Mouse (Mus musculus) ES-Bruce4 (cell line): ENCODE results near the gene Wdr86. TPM values are rescaled to one million over a fixed set of nuclear protein-coding genes. Genes with fewer than 3 reads are reported as not detected.
A peak's percentile ranks its signal among the peaks of the same experiment; 100 is the strongest.

Experiments used
- H3K27ac ChIP-seq: 2 replicates; pipeline ENCODE4 v1.5.1; 2012; ENCODE audit warnings: low read length, inconsistent platforms; ENCODE audit not compliant: insufficient read depth
- H3K27me3 ChIP-seq: 2 replicates; pipeline ENCODE4 v1.6.1; 2012; ENCODE audit warnings: mild to moderate bottlenecking, low read length, inconsistent platforms; ENCODE audit not compliant: control insufficient read depth, poor library complexity, insufficient read depth, severe bottlenecking
- H3K36me3 ChIP-seq: 2 replicates; pipeline ENCODE4 v1.6.1; 2012; ENCODE audit warnings: inconsistent platforms, mild to moderate bottlenecking, low read length, moderate library complexity; ENCODE audit not compliant: control insufficient read depth, poor library complexity, insufficient read depth, severe bottlenecking
- H3K4me1 ChIP-seq: one replicate; pipeline ENCODE4 v1.8.1; 2011; ENCODE audit warnings: low read length; ENCODE audit not compliant: control insufficient read depth, insufficient read depth
- H3K4me3 ChIP-seq: 2 replicates; pipeline ENCODE4 v1.5.1; 2011; ENCODE audit warnings: low read depth, mild to moderate bottlenecking, low read length
- H3K9ac ChIP-seq: 2 replicates; pipeline ENCODE4 v1.6.1; 2012; ENCODE audit warnings: low read depth, mild to moderate bottlenecking, inconsistent platforms; ENCODE audit not compliant: poor library complexity, severe bottlenecking
- H3K9me3 ChIP-seq: replicated peaks from 2 replicates; pipeline ENCODE4 v1.6.1; 2012; ENCODE audit warnings: mild to moderate bottlenecking, low read length, inconsistent platforms; ENCODE audit not compliant: control insufficient read depth, poor library complexity, insufficient read depth, severe bottlenecking
- CTCF ChIP-seq: IDR thresholded peaks from one replicate; pipeline ENCODE4 v1.8.1; 2011; ENCODE audit warnings: low read depth, low read length
- EP300 ChIP-seq: IDR thresholded peaks from 2 replicates; pipeline ENCODE4 v1.6.1; 2011; ENCODE audit warnings: low read depth, low read length; ENCODE audit not compliant: insufficient read depth
- POLR2A ChIP-seq: IDR thresholded peaks from one replicate; pipeline ENCODE4 v1.8.1; 2011; ENCODE audit warnings: low read length; ENCODE audit not compliant: insufficient read depth
- polyA plus RNA-seq: library from polyadenylated mRNA; stranded (reverse); fragments of >200 nt; gene quantifications from 2 replicates; pipeline ENCODE4 v1.2.4, GENCODE M21; 2011; ENCODE audit warnings: low read depth; ENCODE audit not compliant: missing spikeins, insufficient read depth, insufficient read length

The Wdr86 gene
- polyA plus RNA-seq, 1 experiment, result 10.3 TPM

DNA sequence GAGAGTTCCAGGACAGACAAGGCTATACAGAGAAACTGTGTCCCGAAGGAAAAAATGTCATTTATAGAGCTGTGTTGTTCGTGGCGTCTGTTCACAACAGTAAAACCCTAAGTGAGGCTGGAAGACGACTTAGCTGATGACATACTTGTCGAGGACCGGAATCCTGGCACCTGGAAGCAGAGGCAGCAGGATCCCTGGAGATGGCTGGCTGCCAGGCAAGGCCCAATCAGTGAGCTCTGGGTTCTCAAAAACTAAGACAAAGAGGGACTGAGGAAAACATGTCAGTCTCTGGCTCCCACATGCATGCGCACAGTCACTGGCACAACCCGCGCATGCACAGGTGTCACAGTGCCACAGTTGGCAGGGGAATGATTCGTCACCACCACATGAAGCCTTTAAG lies 7.1 kb upstream of the Wdr86 start:
- H3K36me3 ChIP-seq, result no peaks in the 10 kb centered on the region
- H3K4me3 ChIP-seq, result no peak overlapping the region
- no peaks in the 10 kb centered on the region for H3K27me3 ChIP-seq
- H3K4me1 ChIP-seq, result peaks cover 3% of the 10 kb centered on the region
- no peak overlapping the region for H3K9ac ChIP-seq
- no peak overlapping the region for H3K27ac ChIP-seq
- H3K9me3 ChIP-seq, result no peaks in the 10 kb centered on the region
- TF ChIP-seq CTCF (no peak), EP300 (no peak), POLR2A (no peak)

GRCm38 (mm10) chr5:24733771-24734426 lies 3.4 kb upstream of the Wdr86 start:
- H3K9ac ChIP-seq, result no peak overlapping the region
- no peaks in the 10 kb centered on the region for H3K36me3 ChIP-seq
- H3K9me3 ChIP-seq, result no peaks in the 10 kb centered on the region
- no peak for TF ChIP-seq CTCF
- TF ChIP-seq POLR2A, result no peak
- no peak overlapping the region for H3K4me3 ChIP-seq
- no peak overlapping the region for H3K27ac ChIP-seq
- no peaks in the 10 kb centered on the region for H3K27me3 ChIP-seq
- H3K4me1 ChIP-seq, result peaks cover 3% of the 10 kb centered on the region

GRCm38 (mm10) chr5:24733134-24733533 lies 2.6 kb upstream of the Wdr86 start:
- no peak overlapping the region for H3K4me3 ChIP-seq
- H3K4me1 ChIP-seq, result peaks cover 3% of the 10 kb centered on the region
- no peaks in the 10 kb centered on the region for H3K27me3 ChIP-seq
- TF ChIP-seq CTCF, result no peak
- TF ChIP-seq EP300, result peak; percentile 48; the same call in 1 of the 2 replicates
- no peak overlapping the region for H3K27ac ChIP-seq
- no peak overlapping the region for H3K9ac ChIP-seq
- H3K9me3 ChIP-seq, result no peaks in the 10 kb centered on the region
- H3K36me3 ChIP-seq, result no peaks in the 10 kb centered on the region

GRCm38 (mm10) chr5:24730986-24731385 lies 459 bp upstream of the Wdr86 start:
- Histone ChIP-seq H3K9me3 (no peaks in the 10 kb centered on the region), H3K27ac (no peak overlapping the region), H3K4me1 (peaks cover 4% of the 10 kb centered on the region), H3K4me3 (peak overlapping the region; percentile 87), H3K9ac (peak overlapping the region; percentile 74), H3K36me3 (peaks cover 2% of the 10 kb centered on the region; the same call in 1 of the 2 replicates), H3K27me3 (no peaks in the 10 kb centered on the region)
- TF ChIP-seq POLR2A (no peak), CTCF (no peak), EP300 (no peak)

DNA sequence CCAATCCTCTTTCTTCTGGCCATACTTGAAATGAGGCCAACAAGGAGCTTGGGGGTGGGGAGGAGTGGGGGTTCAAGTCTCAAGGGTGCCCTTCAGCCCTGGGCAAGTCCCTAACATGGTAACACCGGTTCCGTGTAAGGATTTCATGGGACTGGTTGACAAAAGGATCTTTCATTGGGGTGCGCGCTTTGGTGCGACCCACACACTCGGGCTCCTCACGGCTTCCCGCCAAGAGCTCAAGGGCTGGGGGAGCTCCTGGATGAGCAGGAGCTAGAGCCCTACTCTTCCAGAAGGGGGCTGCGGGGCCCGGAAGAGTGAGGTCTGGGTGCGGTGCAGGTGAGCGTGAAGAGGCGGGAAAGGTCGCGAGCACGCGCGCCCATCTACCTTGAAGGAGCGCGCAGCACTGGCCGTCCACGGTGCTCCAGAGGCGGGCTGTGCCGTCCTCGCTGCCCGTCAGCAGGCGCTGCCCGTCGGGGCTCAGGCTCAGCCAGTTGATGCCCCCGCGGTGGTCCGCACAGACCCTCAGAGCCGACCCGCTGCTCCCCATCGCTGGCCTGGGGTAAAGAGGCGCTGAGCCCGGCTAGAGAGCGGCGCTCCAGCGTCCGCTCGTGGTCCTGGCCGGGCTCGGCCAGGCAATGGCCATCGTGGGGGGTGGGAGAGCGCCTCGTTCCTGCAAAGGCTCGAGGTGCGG lies 585 bp downstream of the Wdr86 start:
- Histone ChIP-seq H3K9ac (peak overlapping the region; percentile 74), H3K36me3 (peaks cover 2% of the 10 kb centered on the region; the same call in 1 of the 2 replicates), H3K27ac (no peak overlapping the region), H3K4me3 (peak overlapping the region; percentile 87), H3K27me3 (no peaks in the 10 kb centered on the region), H3K4me1 (peaks cover 4% of the 10 kb centered on the region), H3K9me3 (no peaks in the 10 kb centered on the region)
- TF ChIP-seq POLR2A (no peak), CTCF (no peak), EP300 (no peak)
